Mouse (Mus musculus): ENCODE data around the gene Tenm3. TPM values are rescaled to one million over a fixed set of nuclear protein-coding genes. Genes with fewer than 3 reads are reported as not detected.

Tenm3 gene
- total and polyA plus RNA-seq, 3 experiments, result 0.01 to 0.11 TPM; not detected in 1

DNA sequence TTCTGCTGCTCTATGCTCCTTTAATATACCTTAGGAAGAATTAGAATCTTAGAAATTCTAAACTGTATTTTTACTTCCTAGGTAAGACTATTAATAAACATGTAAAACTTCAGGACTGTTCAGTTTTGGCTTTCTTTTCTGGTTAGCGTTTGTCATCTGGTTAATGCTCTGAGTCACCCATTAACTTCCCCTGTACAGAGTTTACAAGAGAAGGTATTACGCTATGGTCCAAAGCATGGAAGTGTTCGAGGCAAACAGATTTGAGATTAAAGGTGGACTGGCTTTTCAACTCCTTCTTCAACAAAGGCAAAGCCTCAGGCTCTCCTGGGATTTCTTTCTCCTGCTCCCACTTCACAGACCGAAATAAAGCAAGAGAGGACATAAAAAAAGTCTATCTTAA lies 354.3 kb downstream of the Tenm3 start:
- no peaks in the 10 kb centered on the region for H3K4me1 ChIP-seq (ENCODE audit: insufficient read depth, low read depth, low read length)
- ATAC-seq (ENCODE audit: extremely low read depth, insufficient number of reproducible peaks, low FRiP score, poor library complexity, severe bottlenecking) (no peak), DNase-seq (ENCODE audit: low spot score) (no peak)
- H3K4me3 ChIP-seq (ENCODE audit: low read depth, low read length), result no peak overlapping the region
- TF ChIP-seq CTCF (IDR thresholded peaks at IDR 0.05; ENCODE audit: low read depth, low read length), result no peak
- TF ChIP-seq POLR2AphosphoS5 (IDR thresholded peaks at IDR 0.05; ENCODE audit: insufficient replicate concordance, low read depth, low read length), result no peak
- peaks cover 33% of the 10 kb centered on the region for H3K9me3 ChIP-seq (replicated peaks)
- no peaks in the 10 kb centered on the region for H3K36me3 ChIP-seq (replicated peaks)
- no peaks in the 10 kb centered on the region for H3K27me3 ChIP-seq (ENCODE audit: insufficient read depth, low read length)

DNA sequence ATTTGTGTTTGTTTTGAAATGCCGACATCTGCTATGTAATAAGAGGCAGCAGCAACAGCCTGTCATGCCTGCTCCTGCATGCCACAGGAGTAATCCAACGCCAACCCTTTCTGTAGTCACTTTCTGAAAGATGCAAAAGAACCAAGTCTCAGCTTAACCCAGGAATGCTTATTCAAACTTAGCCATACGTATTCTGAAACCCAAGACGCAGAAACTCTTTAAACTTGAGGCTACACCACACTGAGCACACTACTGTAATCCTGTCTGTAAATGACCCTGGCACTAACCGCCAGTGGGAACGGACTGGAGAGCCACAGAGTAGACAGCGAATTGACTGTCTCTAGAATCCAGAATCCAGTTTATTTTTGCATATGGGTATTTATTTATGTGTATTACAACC lies 354.9 kb downstream of the Tenm3 start:
- Histone ChIP-seq H3K4me1 (ENCODE audit: insufficient read depth, low read depth, low read length) (no peaks in the 10 kb centered on the region), H3K27me3 (ENCODE audit: insufficient read depth, low read length) (no peaks in the 10 kb centered on the region), H3K4me3 (ENCODE audit: low read depth, low read length) (no peak overlapping the region), H3K36me3 (replicated peaks) (no peaks in the 10 kb centered on the region), H3K9me3 (replicated peaks) (peaks cover 30% of the 10 kb centered on the region)
- DNase-seq (ENCODE audit: low spot score) (no peak), ATAC-seq (ENCODE audit: extremely low read depth, insufficient number of reproducible peaks, low FRiP score, poor library complexity, severe bottlenecking) (no peak)
- TF ChIP-seq GATA1 (IDR thresholded peaks at IDR 0.05; ENCODE audit: borderline replicate concordance, low read length) (no peak), CTCF (IDR thresholded peaks at IDR 0.05; ENCODE audit: low read depth, low read length) (no peak), GATA2 (IDR thresholded peaks at IDR 0.05; ENCODE audit: borderline replicate concordance, low read depth, low read length) (no peak), TAL1 (conservative IDR thresholded peaks at IDR 0.05; ENCODE audit: low read depth, low read length) (no peak)

DNA sequence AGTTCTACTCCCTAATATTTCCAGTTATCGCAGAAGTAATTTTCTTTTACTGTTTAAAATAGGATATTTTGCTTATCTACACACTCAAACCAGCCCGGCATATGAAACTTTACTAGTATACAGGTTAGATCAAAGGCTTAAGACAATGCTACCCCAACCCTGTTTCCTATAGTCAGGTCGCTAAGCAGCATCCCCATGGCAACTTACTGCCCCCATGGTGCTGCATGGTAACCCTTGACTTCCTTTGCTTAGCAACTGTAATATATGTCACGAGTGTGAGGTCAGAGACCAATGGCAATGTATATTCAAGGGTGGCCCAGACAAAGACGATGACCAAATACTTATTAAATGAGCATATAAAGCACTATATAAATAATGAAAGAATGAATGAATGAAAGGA lies 359.6 kb downstream of the Tenm3 start:
- H3K9me3 ChIP-seq (replicated peaks), result peaks cover 32% of the 10 kb centered on the region
- H3K36me3 ChIP-seq (replicated peaks), result no peaks in the 10 kb centered on the region
- TF ChIP-seq GATA1 (IDR thresholded peaks at IDR 0.05; ENCODE audit: borderline replicate concordance, low read length) (no peak), TAL1 (conservative IDR thresholded peaks at IDR 0.05; ENCODE audit: low read depth, low read length) (no peak), POLR2AphosphoS5 (IDR thresholded peaks at IDR 0.05; ENCODE audit: insufficient replicate concordance, low read depth, low read length) (no peak), CTCF (IDR thresholded peaks at IDR 0.05; ENCODE audit: low read depth, low read length) (no peak), GATA2 (IDR thresholded peaks at IDR 0.05; ENCODE audit: borderline replicate concordance, low read depth, low read length) (no peak)
- H3K4me3 ChIP-seq (ENCODE audit: low read depth, low read length), result no peak overlapping the region
- H3K27me3 ChIP-seq (ENCODE audit: insufficient read depth, low read length), result no peaks in the 10 kb centered on the region
- no peaks in the 10 kb centered on the region for H3K4me1 ChIP-seq (ENCODE audit: insufficient read depth, low read depth, low read length)
- ATAC-seq (ENCODE audit: extremely low read depth, insufficient number of reproducible peaks, low FRiP score, poor library complexity, severe bottlenecking) (no peak), DNase-seq (ENCODE audit: low spot score) (no peak)

DNA sequence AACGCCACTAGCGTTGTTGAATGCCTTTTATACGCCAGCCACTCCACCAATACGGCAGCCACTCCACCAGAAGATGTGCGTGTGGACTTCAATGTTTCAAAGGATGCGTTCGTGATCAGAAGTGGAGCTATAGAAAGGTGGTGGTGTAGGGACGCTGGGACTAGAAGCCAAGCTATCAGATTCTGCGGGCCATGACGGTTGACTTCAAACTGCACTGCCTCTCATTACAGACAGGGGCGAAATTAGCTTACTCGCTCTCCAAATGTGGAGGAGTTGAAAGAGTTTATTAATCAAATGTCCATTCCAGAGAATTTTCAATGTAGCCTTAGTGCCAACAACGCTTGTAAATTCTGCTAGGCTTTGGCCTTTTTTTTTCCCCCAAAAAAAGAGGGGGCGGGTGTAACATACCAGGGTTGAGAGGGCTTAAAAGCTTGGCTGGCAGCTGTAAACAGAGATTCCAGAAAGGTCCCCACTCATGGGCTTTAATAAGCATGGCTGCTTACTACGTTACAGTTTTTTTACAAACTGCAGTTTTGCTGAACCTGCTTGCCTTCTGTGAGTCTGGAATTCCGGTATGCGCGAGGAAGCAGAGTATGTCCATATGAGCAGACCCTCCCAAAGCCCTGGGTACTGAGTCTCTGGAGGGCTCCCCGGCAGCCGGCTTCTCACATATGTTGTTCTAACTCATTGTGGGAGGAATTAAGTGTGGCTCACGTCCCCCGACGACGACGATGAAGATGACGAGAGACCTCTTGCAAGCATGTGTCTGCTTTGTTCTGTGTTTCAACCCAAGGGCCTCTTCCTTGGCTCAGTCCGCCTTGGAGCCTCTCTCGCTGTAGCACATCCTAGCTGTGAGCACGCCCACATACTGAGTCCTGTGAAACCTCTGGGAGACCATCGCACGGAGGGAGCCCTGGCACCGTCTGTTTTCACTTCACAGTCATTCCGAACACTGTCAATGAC lies 361.8 kb downstream of the Tenm3 start:
- H3K36me3 ChIP-seq (replicated peaks), result no peaks in the 10 kb centered on the region
- no peak for TF ChIP-seq GATA1 (IDR thresholded peaks at IDR 0.05; ENCODE audit: borderline replicate concordance, low read length)
- no peak for TF ChIP-seq TAL1 (conservative IDR thresholded peaks at IDR 0.05; ENCODE audit: low read depth, low read length)
- peaks cover 44% of the 10 kb centered on the region for H3K9me3 ChIP-seq (replicated peaks)
- H3K4me1 ChIP-seq (ENCODE audit: insufficient read depth, low read depth, low read length), result no peaks in the 10 kb centered on the region
- H3K27me3 ChIP-seq (ENCODE audit: insufficient read depth, low read length), result no peaks in the 10 kb centered on the region
- ATAC-seq (ENCODE audit: extremely low read depth, insufficient number of reproducible peaks, low FRiP score, poor library complexity, severe bottlenecking) (no peak), DNase-seq (ENCODE audit: low spot score) (no peak)
- no peak overlapping the region for H3K4me3 ChIP-seq (ENCODE audit: low read depth, low read length)

DNA sequence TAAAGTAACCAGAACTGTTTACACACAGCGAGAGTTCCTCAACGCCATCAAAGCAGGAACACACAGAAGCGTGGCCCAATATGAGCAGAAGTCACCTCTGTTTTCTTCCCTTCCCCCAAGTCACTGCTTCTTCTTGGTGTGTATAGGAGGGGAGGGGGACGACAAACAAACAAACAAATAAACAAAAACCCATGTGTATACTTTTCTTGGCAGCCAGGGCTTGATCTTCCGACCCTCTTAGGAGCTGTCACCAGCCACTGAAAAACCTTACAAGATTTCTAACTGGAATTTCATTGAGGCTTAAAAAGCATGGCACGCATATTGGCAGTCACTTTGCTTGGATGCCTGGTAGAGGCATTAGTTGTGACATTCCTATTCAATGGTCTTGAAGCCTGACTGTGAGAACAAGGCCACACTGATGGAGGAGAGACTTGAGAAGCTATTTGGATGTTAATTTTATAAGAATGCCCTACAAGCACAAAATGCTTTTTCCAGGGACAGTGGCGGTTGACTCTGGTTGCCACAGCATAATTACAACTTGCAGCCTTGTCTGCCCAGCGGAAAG lies 366.3 kb downstream of the Tenm3 start:
- H3K36me3 ChIP-seq (replicated peaks), result no peaks in the 10 kb centered on the region
- H3K4me3 ChIP-seq (ENCODE audit: low read depth, low read length), result no peak overlapping the region
- ATAC-seq (ENCODE audit: extremely low read depth, insufficient number of reproducible peaks, low FRiP score, poor library complexity, severe bottlenecking) (no peak), DNase-seq (ENCODE audit: low spot score) (no peak)
- H3K9me3 ChIP-seq (replicated peaks), result peaks cover 52% of the 10 kb centered on the region
- H3K4me1 ChIP-seq (ENCODE audit: insufficient read depth, low read depth, low read length), result no peaks in the 10 kb centered on the region
- TF ChIP-seq GATA2 (IDR thresholded peaks at IDR 0.05; ENCODE audit: borderline replicate concordance, low read depth, low read length) (no peak), TAL1 (conservative IDR thresholded peaks at IDR 0.05; ENCODE audit: low read depth, low read length) (no peak), POLR2AphosphoS5 (IDR thresholded peaks at IDR 0.05; ENCODE audit: insufficient replicate concordance, low read depth, low read length) (no peak), GATA1 (IDR thresholded peaks at IDR 0.05; ENCODE audit: borderline replicate concordance, low read length) (no peak), CTCF (IDR thresholded peaks at IDR 0.05; ENCODE audit: low read depth, low read length) (no peak)
- H3K27me3 ChIP-seq (ENCODE audit: insufficient read depth, low read length), result no peaks in the 10 kb centered on the region

DNA sequence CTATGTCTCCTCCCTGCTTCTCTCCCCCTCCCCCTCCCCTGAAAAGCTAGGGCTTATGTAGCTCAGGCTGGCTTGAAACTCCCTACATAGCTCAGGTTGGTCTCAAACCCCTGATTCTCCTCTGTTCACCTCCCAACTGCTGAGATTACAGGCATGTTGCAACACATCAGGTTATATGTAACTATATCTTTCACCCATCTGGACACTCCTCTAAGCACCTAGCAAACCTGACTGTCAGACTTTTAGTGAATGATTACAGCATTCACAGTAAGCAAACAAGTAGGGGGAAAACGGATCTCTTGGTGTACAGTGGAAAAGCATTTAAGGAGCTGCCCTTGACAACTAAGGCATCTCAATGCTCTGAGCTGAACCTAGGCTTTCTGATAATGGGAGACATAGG lies 366.9 kb downstream of the Tenm3 start:
- H3K4me3 ChIP-seq (ENCODE audit: low read depth, low read length), result no peak overlapping the region
- H3K36me3 ChIP-seq (replicated peaks), result no peaks in the 10 kb centered on the region
- no peak for DNase-seq (ENCODE audit: low spot score)
- ATAC-seq (ENCODE audit: extremely low read depth, insufficient number of reproducible peaks, low FRiP score, poor library complexity, severe bottlenecking), result no peak
- peaks cover 48% of the 10 kb centered on the region for H3K9me3 ChIP-seq (replicated peaks)
- H3K4me1 ChIP-seq (ENCODE audit: insufficient read depth, low read depth, low read length), result no peaks in the 10 kb centered on the region
- no peaks in the 10 kb centered on the region for H3K27me3 ChIP-seq (ENCODE audit: insufficient read depth, low read length)
- TF ChIP-seq CTCF (IDR thresholded peaks at IDR 0.05; ENCODE audit: low read depth, low read length) (no peak), POLR2AphosphoS5 (IDR thresholded peaks at IDR 0.05; ENCODE audit: insufficient replicate concordance, low read depth, low read length) (no peak), GATA1 (IDR thresholded peaks at IDR 0.05; ENCODE audit: borderline replicate concordance, low read length) (no peak)

Measured in G1E (cell line).